Mouse (Mus musculus) cortical plate, adult 2 months (tissue): ENCODE measurements around the gene Atp2b1. TPM values are rescaled to one million over a fixed set of nuclear protein-coding genes. Genes with fewer than 3 reads are reported as not detected.
A peak's percentile ranks its signal among the peaks of the same experiment; 100 is the strongest.

Experiments
- H3K27ac ChIP-seq: fragments of 200-500 bp; 2 replicates; pipeline ENCODE4 v1.5.1; 2012; ENCODE audit warnings: low read length, control low read depth, inconsistent platforms; ENCODE audit not compliant: insufficient read depth
- H3K4me1 ChIP-seq: fragments of 200-500 bp; 2 replicates; pipeline ENCODE4 v1.6.1; 2011; ENCODE audit warnings: low read length; ENCODE audit not compliant: control insufficient read depth, insufficient read depth
- H3K4me3 ChIP-seq: fragments of 200-500 bp; 2 replicates; pipeline ENCODE4 v1.5.1; 2011; ENCODE audit warnings: mild to moderate bottlenecking, low read length, control low read depth; ENCODE audit not compliant: insufficient read depth
- CTCF ChIP-seq: fragments of 200-500 bp; IDR thresholded peaks from 2 replicates; pipeline ENCODE4 v1.5.1; 2011; ENCODE audit warnings: mild to moderate bottlenecking, control low read depth, low read length; ENCODE audit not compliant: insufficient read depth; ENCODE audit errors: extremely low read depth
- POLR2A ChIP-seq: fragments of 200-500 bp; IDR thresholded peaks from 2 replicates; pipeline ENCODE4 v1.6.1; 2011; ENCODE audit warnings: mild to moderate bottlenecking, low read length, control low read depth; ENCODE audit not compliant: insufficient read depth; ENCODE audit errors: extremely low read depth
- polyA plus RNA-seq: library from polyadenylated mRNA; depleted of rRNA; stranded (reverse); fragments of >200 nt; gene quantifications from 2 replicates; pipeline ENCODE4 v1.2.3, GENCODE M21; 2012; rRNA removed

Atp2b1 gene
- polyA plus RNA-seq: 340 and 362 TPM in 2 replicates

DNA sequence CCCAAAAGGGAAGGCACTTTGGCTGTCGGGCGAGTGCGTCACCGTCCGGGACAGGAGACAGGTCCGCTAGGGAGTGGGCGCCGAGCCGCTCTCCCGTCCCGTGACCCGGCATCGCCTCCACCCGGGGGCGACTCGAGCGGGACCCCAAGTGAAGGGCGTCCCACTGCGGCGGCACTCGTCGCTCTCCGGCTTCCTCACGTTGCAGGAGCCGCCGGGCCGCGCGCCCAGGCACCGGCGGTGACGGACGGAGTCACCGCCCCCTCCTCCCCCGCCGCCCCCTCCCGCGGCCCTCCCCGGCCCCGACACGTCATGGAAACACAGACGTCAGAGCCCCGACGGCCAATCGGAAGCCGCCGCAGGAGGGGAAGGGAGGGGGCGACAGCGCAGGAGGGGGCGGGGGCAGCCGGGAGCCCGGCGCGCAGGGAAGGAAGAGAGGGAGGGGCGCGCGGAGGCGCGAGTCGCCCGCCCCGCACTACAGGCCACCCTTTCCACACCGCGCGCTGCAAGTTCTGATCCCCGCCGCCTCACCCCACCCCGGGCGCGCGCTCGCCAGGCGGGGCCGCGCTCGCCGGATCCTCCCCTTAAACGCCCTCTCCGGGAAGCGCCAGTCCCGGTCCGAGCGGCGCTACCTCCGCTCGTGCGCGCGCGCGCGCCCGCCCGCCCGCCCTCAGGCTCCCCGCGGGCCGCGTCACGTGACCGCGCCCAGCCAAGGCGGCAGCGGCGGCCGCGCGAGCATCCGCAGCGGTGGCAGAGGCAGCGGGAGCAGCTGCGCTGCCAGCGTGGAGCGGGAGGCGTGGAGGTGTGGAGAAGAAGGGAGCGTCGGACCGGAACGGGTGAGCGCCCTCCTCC, at the start of gene Atp2b1:
Gene Atp2b1, plus strand, starts transcription at position 446 of the 849 bp plus-strand sequence.
- peaks cover 1% of the 10 kb centered on the region; the same call in 1 of the 2 replicates for H3K4me1 ChIP-seq
- peak; percentile 69 for TF ChIP-seq POLR2A
- TF ChIP-seq CTCF: no peak
- H3K27ac ChIP-seq: peak within 1 kb of the TSS; percentile 100
- H3K4me3 ChIP-seq: peak within 1 kb of the TSS; percentile 94

GRCm38 (mm10) chr10:98864851-98865250, 49.4 kb upstream of the Atp2b1 start:
- no peak for TF ChIP-seq POLR2A
- no peak for TF ChIP-seq CTCF
- Histone ChIP-seq H3K27ac (no peak overlapping the region), H3K4me1 (no peaks in the 10 kb centered on the region), H3K4me3 (no peak overlapping the region)

- Histone ChIP-seq H3K4me1 (no peaks in the 10 kb centered on the region), H3K27ac (no peak overlapping the region), H3K4me3 (no peak overlapping the region)
- TF ChIP-seq POLR2A (no peak), CTCF (no peak)
Observed at GRCm38 (mm10) chr10:98866836-98867370, 47.3 kb upstream of the Atp2b1 start.

- TF ChIP-seq POLR2A (no peak), CTCF (no peak)
- Histone ChIP-seq H3K4me1 (no peaks in the 10 kb centered on the region), H3K27ac (no peak overlapping the region), H3K4me3 (no peak overlapping the region)
Observed at GRCm38 (mm10) chr10:98868351-98868908, 45.8 kb upstream of the Atp2b1 start.

DNA sequence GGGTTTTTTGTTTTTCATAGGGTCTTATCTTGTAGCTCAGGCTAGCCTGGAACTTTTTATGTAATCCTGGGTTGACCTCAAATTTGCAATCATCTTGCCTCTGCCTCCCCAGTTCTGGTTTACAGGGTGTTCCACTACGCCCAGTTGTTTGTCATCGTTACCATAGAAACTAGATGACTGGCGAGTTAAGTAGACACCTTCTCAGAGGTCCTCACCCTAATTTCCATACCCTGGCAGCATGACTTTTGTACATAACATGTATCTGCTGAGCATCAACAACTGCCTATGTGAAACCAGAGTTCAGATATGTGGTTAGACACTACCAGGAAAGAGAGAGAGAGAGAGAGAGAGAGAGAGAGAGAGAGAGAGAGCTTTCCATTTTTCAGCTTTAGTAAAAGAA, 36.4 kb upstream of the Atp2b1 start:
- TF ChIP-seq CTCF (no peak), POLR2A (no peak)
- Histone ChIP-seq H3K27ac (no peak overlapping the region), H3K4me1 (no peaks in the 10 kb centered on the region), H3K4me3 (no peak overlapping the region)

DNA sequence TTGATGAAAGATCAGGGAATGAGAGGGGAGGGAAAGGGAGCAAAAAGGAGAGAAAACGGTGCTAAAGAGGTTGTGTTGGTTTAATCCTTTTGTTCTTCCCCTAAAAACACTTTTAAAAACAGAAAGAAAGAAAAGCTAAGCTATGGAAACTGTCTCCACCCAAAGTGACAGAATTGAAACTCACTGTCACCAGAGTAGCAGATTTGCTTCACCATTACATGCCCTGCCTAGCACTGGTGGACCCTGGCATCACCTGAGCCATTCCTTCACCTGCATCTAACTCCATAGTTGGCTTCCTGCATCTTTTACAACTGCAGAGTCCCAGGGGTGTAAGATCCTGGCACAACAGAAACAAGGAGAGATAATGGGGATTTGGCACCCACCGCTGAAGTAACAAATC, 35.6 kb upstream of the Atp2b1 start:
- Histone ChIP-seq H3K4me3 (no peak overlapping the region), H3K27ac (no peak overlapping the region), H3K4me1 (no peaks in the 10 kb centered on the region)
- TF ChIP-seq CTCF (no peak), POLR2A (no peak)

- Histone ChIP-seq H3K27ac (no peak overlapping the region), H3K4me1 (no peaks in the 10 kb centered on the region), H3K4me3 (no peak overlapping the region)
- TF ChIP-seq CTCF (no peak), POLR2A (no peak)
Observed at GRCm38 (mm10) chr10:98880057-98880456, 34.1 kb upstream of the Atp2b1 start.

DNA sequence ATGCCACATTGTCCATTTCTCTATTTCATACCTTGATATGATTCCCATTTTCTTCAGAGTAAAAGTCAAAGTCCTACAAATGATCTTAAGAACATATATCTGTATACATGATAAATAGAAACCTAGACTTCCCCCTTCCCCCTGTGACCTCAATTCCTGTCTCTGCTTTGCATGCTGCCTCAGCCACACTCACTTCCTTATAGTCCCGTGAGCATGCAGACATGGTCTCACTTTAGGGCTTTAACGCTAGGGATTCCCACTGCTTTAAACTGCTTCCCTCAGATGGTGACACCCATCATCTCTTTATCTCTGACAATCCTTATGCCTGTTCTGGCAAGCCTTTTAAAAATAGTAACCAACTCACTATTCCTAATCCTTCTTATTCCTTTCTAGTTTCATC, 33.5 kb upstream of the Atp2b1 start:
- H3K4me1 ChIP-seq: no peaks in the 10 kb centered on the region
- no peak overlapping the region for H3K4me3 ChIP-seq
- TF ChIP-seq CTCF: no peak
- no peak for TF ChIP-seq POLR2A
- no peak overlapping the region for H3K27ac ChIP-seq

DNA sequence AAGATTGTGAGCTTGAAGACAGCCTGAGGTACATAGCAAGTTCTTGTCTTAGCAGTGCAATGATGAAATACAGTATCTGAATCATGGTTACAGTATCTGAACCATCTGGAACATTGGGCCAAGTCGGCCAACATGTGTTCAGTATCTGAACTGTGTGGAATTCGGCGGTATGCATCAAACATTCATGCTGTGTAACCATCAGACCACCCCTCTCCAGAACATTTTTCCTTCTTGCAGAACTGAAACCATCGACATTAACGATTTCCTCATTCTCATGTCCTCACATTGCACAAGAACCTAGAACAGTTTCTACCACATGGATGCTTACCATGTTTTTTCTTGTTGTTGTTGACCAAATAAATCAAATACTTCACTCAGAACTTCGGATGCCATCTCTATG, 32.7 kb upstream of the Atp2b1 start:
- Histone ChIP-seq H3K4me3 (no peak overlapping the region), H3K4me1 (no peaks in the 10 kb centered on the region), H3K27ac (no peak overlapping the region)
- TF ChIP-seq POLR2A (no peak), CTCF (no peak)

DNA sequence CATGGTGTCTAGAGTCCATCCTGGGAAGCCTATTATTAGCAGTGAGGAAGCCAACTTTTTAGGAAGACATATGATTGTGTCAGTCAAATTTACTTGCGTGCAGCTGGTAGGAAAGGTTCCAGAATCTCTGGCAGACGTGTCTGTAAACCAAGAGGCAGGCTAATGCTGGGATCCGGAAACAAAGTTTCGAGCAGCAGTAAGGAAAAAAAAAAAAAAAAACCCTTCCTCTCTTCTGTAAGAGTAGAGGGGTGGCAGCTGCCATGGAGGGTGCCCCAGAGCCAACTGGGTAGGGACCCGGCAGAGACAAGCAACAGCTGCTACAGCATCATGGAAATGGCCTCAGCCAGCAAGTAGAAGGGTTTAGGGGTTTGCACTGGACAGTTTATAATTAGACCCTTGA, 31.6 kb upstream of the Atp2b1 start:
- no peak for TF ChIP-seq CTCF
- no peak for TF ChIP-seq POLR2A
- no peak overlapping the region for H3K4me3 ChIP-seq
- H3K4me1 ChIP-seq: no peaks in the 10 kb centered on the region
- H3K27ac ChIP-seq: no peak overlapping the region
